Mouse (Mus musculus): ENCODE results near the gene Tex261.

The Tex261 gene

GRCm38 (mm10) chr6:83762344-83762743 is 13.3 kb downstream of the Tex261 start, which contains the start of gene Ankrd53:
Gene Ankrd53 (plus strand): TSS chr6:83762644.
- in situ Hi-C loops (cut with MboI, MseI): no loop called here

- in situ Hi-C loops (cut with MboI, MseI): no loop called here
These were observed 19.6 kb downstream of the Tex261 start for GRCm38 (mm10) chr6:83756051-83756450.

- in situ Hi-C loops (cut with MboI, MseI): no loop called here
These were observed 25.4 kb downstream of the Tex261 start for GRCm38 (mm10) chr6:83750171-83750684.

GRCm38 (mm10) chr6:83749286-83749685 is 26.3 kb downstream of the Tex261 start:
- in situ Hi-C loops (cut with MboI, MseI): no loop called here

GRCm38 (mm10) chr6:83745466-83745865 is 30.1 kb downstream of the Tex261 start:
- in situ Hi-C loops (cut with MboI, MseI): no loop called here

- in situ Hi-C loops (cut with MboI, MseI): no loop called here
These were observed 31.1 kb downstream of the Tex261 start for GRCm38 (mm10) chr6:83744557-83744956.

GRCm38 (mm10) chr6:83744126-83744525 is 31.5 kb downstream of the Tex261 start:
- in situ Hi-C loops (cut with MboI, MseI): no loop called here

- in situ Hi-C loops (cut with MboI, MseI): no loop called here
These were observed 32.4 kb downstream of the Tex261 start for GRCm38 (mm10) chr6:83743212-83743611.

GRCm38 (mm10) chr6:83742761-83743160 is 32.9 kb downstream of the Tex261 start, which contains the start of gene Atp6v1b1:
Gene Atp6v1b1 (plus strand): TSS chr6:83742990.
- in situ Hi-C loops (cut with MboI, MseI): no loop called here

GRCm38 (mm10) chr6:83738596-83738995 is 37.0 kb downstream of the Tex261 start:
- in situ Hi-C loops (cut with MboI, MseI): no loop called here

- in situ Hi-C loops (cut with MboI, MseI): no loop called here
These were observed 38.3 kb downstream of the Tex261 start for GRCm38 (mm10) chr6:83737311-83737710.

GRCm38 (mm10) chr6:83731128-83731527 is 44.5 kb downstream of the Tex261 start:
- in situ Hi-C loops (cut with MboI, MseI): no loop called here

- in situ Hi-C loops (cut with MboI, MseI): loop anchor here (5.0 kb wide), 1 partner anchor 42 kb away; no protein-coding TSS in a partner anchor
These were observed 46.2 kb downstream of the Tex261 start for GRCm38 (mm10) chr6:83729350-83729970.

- in situ Hi-C loops (cut with MboI, MseI): loop anchor here (5.0 kb wide), 1 partner anchor 41 kb away; no protein-coding TSS in a partner anchor
These were observed 47.1 kb downstream of the Tex261 start for GRCm38 (mm10) chr6:83728488-83728887.

GRCm38 (mm10) chr6:83727178-83727577 is 48.4 kb downstream of the Tex261 start:
- in situ Hi-C loops (cut with MboI, MseI): loop anchor here (5.0 kb wide), 1 partner anchor 40 kb away; no protein-coding TSS in a partner anchor

- in situ Hi-C loops (cut with MboI, MseI): no loop called here
These were observed 53.1 kb downstream of the Tex261 start for GRCm38 (mm10) chr6:83722526-83722925.

Measured in T-helper 2 cell (primary cell).